Mouse (Mus musculus) C2C12 (cell line): Measurements from ENCODE around the gene Itpr1.

Experiments
- CTCF ChIP-seq: IDR thresholded peaks from one replicate; pipeline ENCODE4 v1.5.1; 2011; ENCODE audit not compliant: control insufficient read depth, insufficient read depth, insufficient read length
- FOSL1 ChIP-seq: IDR thresholded peaks from one replicate; pipeline ENCODE4 v1.8.0; 2011; ENCODE audit warnings: mild to moderate bottlenecking, low read length; ENCODE audit not compliant: poor library complexity, insufficient read depth, severe bottlenecking
- MYOD1 ChIP-seq: IDR thresholded peaks from one replicate; pipeline ENCODE4 v1.6.1; 2011; ENCODE audit warnings: low read depth; ENCODE audit not compliant: control insufficient read depth, insufficient read length

GRCm38 (mm10) chr6:108231892-108232710, 19.2 kb downstream of the Itpr1 start:
- TF ChIP-seq CTCF (no peak), FOSL1 (no peak), MYOD1 (no peak)
